Mouse (Mus musculus) CH12.LX (cell line): ENCODE measurements around the gene Fosl2.

Experiments used
- CTCF ChIP-seq, 2 experiments: IDR thresholded peaks in 1 of 2; conservative IDR thresholded peaks in 1 of 2; 2 replicates each; pipeline ENCODE4 v1.5.1; 2011 to 2012; ENCODE audit warnings: low read depth in 2 of 2, low read length in 2 of 2, improper control_type of control experiment in 1 of 2, inconsistent platforms in 1 of 2, mild to moderate bottlenecking in 1 of 2, moderate library complexity in 1 of 2
- ETS1 ChIP-seq: conservative IDR thresholded peaks from 2 replicates; pipeline ENCODE4 v1.6.1; 2012; ENCODE audit warnings: low read depth, mild to moderate bottlenecking, inconsistent platforms, low read length, improper control_type of control experiment, moderate library complexity
- TBP ChIP-seq: conservative IDR thresholded peaks from 2 replicates; pipeline ENCODE4 v1.6.1; 2011; ENCODE audit warnings: low read depth, low read length, improper control_type of control experiment
- ZMIZ1 ChIP-seq: IDR thresholded peaks from 2 replicates; pipeline ENCODE4 v1.6.1; 2012; ENCODE audit warnings: low read depth, mild to moderate bottlenecking, inconsistent platforms, low read length, improper control_type of control experiment

DNA sequence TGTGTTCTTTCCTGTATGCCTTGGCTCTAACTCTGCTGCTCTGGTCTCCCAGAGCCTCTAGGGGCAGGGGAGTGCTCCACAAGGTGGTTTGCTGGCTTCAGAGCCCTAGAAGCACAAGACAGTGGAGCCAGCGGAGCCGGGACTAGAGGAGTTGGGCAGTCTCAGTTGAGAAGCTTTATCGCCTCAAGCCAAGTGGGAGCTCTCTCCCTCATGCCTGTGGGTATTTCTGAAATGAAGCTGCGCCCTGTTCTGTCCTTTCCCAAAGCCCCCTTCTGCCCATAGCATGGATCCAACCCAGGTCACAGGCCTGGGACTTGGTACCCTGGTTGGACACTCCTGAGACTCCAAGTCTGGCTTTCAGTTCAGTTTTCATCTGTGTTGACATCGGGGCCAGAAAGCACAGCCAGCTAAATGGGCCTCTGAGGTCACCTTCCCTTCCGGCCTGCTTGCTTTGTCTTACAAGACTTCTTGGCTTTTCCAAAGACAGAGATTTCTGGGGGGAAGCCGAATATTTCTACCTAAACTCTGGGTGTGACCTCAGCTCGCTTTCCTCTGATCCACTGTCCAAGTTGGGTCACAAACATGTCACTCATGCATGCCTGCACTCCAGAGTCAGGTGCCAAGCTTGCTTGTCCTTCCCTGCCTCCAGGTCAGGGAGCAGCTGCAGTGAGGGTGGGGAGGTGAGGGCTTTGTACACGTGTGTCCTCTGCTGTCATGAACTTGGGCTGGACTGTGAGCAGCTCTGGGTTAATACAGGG lies 19.5 kb downstream of the Fosl2 start:
- no peak for TF ChIP-seq TBP
- TF ChIP-seq CTCF (conservative IDR thresholded peaks at IDR 0.05 in 1 of 2, IDR thresholded peaks at IDR 0.05 in 1 of 2; ENCODE audit: low read depth in 2 of 2, low read length in 2 of 2): no peak
- no peak for TF ChIP-seq ZMIZ1
- no peak for TF ChIP-seq ETS1
